Mouse (Mus musculus) G1E (cell line): ENCODE measurements around the gene Aebp2. TPM values are rescaled to one million over a fixed set of nuclear protein-coding genes. Genes with fewer than 3 reads are reported as not detected.

Experiments
- ATAC-seq: 2 replicates; pipeline ENCODE4 v1.8.0; 2016; ENCODE audit warnings: mild to moderate bottlenecking; ENCODE audit not compliant: insufficient number of reproducible peaks, poor library complexity, low FRiP score, severe bottlenecking; ENCODE audit errors: extremely low read depth
- DNase-seq: peaks from one replicate; pipeline ENCODE4 v3.0.0; 2012; ENCODE audit warnings: low spot score
- H3K27me3 ChIP-seq: 2 replicates; pipeline ENCODE4 v1.6.1; 2012; ENCODE audit warnings: mild to moderate bottlenecking, low read length, inconsistent platforms; ENCODE audit not compliant: insufficient read depth
- H3K36me3 ChIP-seq: replicated peaks from 2 replicates; pipeline ENCODE3; 2012; ENCODE audit warnings: mild to moderate bottlenecking, inconsistent platforms
- H3K4me1 ChIP-seq: 2 replicates; pipeline ENCODE4 v1.6.1; 2012; ENCODE audit warnings: low read depth, low read length, inconsistent platforms, mixed read lengths; ENCODE audit not compliant: insufficient read depth
- H3K4me3 ChIP-seq: 2 replicates; pipeline ENCODE4 v1.5.1; 2012; ENCODE audit warnings: low read depth, mild to moderate bottlenecking, inconsistent platforms, low read length, moderate library complexity, mixed read lengths
- H3K9me3 ChIP-seq: replicated peaks from 2 replicates; pipeline ENCODE4 v1.6.1; 2012; ENCODE audit warnings: inconsistent platforms
- CTCF ChIP-seq: IDR thresholded peaks from 2 replicates; pipeline ENCODE4 v1.5.1; 2012; ENCODE audit warnings: low read depth, low read length, inconsistent platforms, mixed read lengths
- GATA1 ChIP-seq: IDR thresholded peaks from 2 replicates; pipeline ENCODE4 v1.6.1; 2012; ENCODE audit warnings: borderline replicate concordance, low read length, inconsistent platforms, mixed read lengths
- GATA2 ChIP-seq: IDR thresholded peaks from 2 replicates; pipeline ENCODE4 v1.6.1; 2012; ENCODE audit warnings: low read depth, low read length, inconsistent platforms, borderline replicate concordance
- POLR2AphosphoS5 ChIP-seq: IDR thresholded peaks from 2 replicates; pipeline ENCODE4 v1.6.1; 2012; ENCODE audit warnings: low read depth, low read length, inconsistent platforms; ENCODE audit not compliant: insufficient replicate concordance
- TAL1 ChIP-seq: conservative IDR thresholded peaks from 2 replicates; pipeline ENCODE4 v1.6.1; 2012; ENCODE audit warnings: low read depth, low read length, inconsistent platforms, mixed read lengths
- polyA plus RNA-seq: library from polyadenylated mRNA; stranded (reverse); fragments of >175 nt; gene quantifications from 2 replicates; pipeline ENCODE4 v1.2.3, GENCODE M21; 2012
- total RNA-seq, 2 experiments: library from RNA; stranded (forward) in 1 of 2; stranded (reverse) in 1 of 2; fragments of 200-1000 nt in 1 of 2; fragments of >200 nt in 1 of 2; fragmentation: Nextera tagmentation in 1 of 2; gene quantifications; 2 replicates each; pipeline ENCODE4 v1.2.3; 2014 to 2017

Gene Aebp2
- total and polyA plus RNA-seq, 3 experiments: 41.6 to 71.7 (median 71.6) TPM

DNA sequence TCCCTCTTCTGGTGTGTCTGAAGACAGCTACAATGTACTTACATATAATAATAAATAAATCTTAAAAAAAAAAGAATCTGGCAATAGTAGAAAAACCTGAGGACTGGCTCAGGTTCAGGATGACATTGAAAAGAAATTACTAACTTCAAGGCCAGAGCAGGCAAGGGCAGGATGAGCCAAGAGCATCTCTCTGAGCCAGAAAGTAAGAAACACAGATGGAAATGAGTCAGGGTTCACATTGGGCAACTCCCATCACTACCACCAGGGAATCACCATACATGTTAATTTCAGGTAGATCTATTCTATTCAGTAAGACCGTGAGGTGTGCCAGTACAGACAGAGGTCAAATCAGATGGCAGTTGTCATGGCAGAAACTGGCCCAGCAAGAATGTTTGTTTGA, 76.1 kb downstream of the Aebp2 start:
- H3K9me3 ChIP-seq: peaks cover 66% of the 10 kb centered on the region
- no peaks in the 10 kb centered on the region for H3K4me1 ChIP-seq
- no peak overlapping the region for H3K4me3 ChIP-seq
- ATAC-seq (no peak), DNase-seq (no peak)
- no peaks in the 10 kb centered on the region for H3K36me3 ChIP-seq
- TF ChIP-seq POLR2AphosphoS5 (no peak), CTCF (no peak), GATA1 (no peak), GATA2 (no peak), TAL1 (no peak)
- no peaks in the 10 kb centered on the region for H3K27me3 ChIP-seq

DNA sequence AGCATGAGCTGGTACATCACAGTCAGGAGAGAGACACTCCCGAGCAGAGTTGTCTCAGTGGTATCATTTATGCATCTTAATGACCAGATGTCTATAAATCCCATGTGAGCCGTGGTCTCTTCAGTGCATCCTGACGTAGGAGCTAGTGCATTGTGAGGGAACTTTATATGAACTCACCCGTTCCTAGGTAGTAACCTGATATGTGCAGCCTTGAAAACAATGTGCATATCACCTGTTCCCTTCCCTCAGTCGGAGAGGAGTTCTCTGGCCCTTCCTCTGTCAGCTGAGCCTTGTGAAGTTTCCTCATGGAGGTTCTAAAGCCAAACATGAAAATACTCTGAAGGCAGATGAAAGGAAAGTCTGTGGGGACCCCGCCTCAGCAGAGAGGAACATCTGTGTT, 78.8 kb downstream of the Aebp2 start:
- H3K4me3 ChIP-seq: no peak overlapping the region
- TF ChIP-seq CTCF (no peak), GATA2 (no peak)
- no peaks in the 10 kb centered on the region for H3K4me1 ChIP-seq
- no peaks in the 10 kb centered on the region for H3K36me3 ChIP-seq
- peaks cover 68% of the 10 kb centered on the region for H3K9me3 ChIP-seq
- DNase-seq: no peak
- H3K27me3 ChIP-seq: no peaks in the 10 kb centered on the region
- no peak for ATAC-seq

DNA sequence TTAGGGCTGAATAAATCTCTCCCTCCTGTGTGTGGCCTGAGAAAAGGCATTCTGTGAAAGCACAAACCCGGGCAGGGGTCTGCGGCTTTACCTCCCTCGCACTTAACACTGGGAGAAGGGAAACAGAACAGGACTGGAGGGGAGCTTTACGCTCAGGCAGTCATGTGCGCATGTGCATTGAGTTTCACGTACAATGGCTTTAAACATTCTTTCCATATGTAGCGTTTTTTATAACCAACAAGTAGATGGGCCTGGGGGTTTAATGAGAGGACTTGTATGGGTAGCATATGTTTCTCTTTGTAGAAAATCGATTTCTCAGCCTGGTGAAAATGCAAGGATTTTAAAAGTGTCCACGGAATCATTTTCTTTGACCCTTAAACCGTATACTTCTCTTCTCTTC, 82.7 kb downstream of the Aebp2 start:
- ATAC-seq: no peak
- H3K27me3 ChIP-seq: no peaks in the 10 kb centered on the region
- TF ChIP-seq POLR2AphosphoS5 (no peak), CTCF (no peak), GATA2 (no peak), TAL1 (no peak), GATA1 (no peak)
- H3K36me3 ChIP-seq: no peaks in the 10 kb centered on the region
- no peak overlapping the region for H3K4me3 ChIP-seq
- peaks cover 73% of the 10 kb centered on the region for H3K9me3 ChIP-seq
- H3K4me1 ChIP-seq: no peaks in the 10 kb centered on the region
- no peak for DNase-seq

DNA sequence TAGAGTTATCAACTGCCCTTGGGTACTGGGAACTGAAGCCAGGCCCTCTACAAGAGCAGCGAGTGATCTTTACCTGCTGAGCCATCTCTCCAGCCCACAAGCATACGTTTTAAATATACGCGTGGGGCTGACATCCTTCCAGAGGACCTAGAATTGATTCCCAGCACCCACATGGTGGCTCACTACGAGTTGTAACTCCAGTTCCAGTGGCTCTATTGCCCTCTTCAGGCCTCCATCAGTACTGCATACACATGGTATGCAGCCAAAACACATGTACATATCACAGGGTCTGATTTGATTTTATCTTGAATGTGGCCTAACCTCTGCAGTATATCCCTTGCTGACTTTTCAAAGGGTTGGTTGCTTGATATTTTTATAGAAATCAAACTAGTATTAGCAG, 83.6 kb downstream of the Aebp2 start:
- DNase-seq: no peak
- peaks cover 64% of the 10 kb centered on the region for H3K9me3 ChIP-seq
- H3K36me3 ChIP-seq: no peaks in the 10 kb centered on the region
- TF ChIP-seq POLR2AphosphoS5 (no peak), TAL1 (no peak), CTCF (no peak), GATA1 (no peak), GATA2 (no peak)
- no peak for ATAC-seq
- no peak overlapping the region for H3K4me3 ChIP-seq
- no peaks in the 10 kb centered on the region for H3K4me1 ChIP-seq
- no peaks in the 10 kb centered on the region for H3K27me3 ChIP-seq

DNA sequence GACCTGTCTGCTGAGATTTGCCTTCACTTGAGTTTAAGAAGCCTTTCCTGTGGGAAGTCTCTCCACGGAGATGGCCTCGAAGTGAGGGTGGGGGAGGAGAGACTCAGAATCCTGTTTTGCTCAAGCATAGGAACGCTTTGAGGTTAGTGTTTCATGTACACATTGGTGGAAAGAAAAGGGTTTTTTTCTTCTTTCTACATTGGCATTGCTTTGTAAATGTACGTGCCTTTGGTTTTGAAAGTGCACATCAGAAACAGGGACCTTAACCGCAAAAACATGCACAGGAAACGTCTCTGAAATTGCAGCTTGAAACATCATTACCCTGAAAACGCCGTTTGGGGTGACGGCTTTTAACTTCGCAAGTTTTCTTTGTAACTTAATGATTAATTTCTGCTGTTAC, 85.6 kb downstream of the Aebp2 start:
- DNase-seq (no peak), ATAC-seq (no peak)
- Histone ChIP-seq H3K27me3 (no peaks in the 10 kb centered on the region), H3K9me3 (peaks cover 45% of the 10 kb centered on the region), H3K36me3 (no peaks in the 10 kb centered on the region), H3K4me3 (no peak overlapping the region), H3K4me1 (no peaks in the 10 kb centered on the region)
- TF ChIP-seq POLR2AphosphoS5: no peak
- no peak for TF ChIP-seq GATA1
- no peak for TF ChIP-seq CTCF
- TF ChIP-seq GATA2: no peak
- no peak for TF ChIP-seq TAL1

DNA sequence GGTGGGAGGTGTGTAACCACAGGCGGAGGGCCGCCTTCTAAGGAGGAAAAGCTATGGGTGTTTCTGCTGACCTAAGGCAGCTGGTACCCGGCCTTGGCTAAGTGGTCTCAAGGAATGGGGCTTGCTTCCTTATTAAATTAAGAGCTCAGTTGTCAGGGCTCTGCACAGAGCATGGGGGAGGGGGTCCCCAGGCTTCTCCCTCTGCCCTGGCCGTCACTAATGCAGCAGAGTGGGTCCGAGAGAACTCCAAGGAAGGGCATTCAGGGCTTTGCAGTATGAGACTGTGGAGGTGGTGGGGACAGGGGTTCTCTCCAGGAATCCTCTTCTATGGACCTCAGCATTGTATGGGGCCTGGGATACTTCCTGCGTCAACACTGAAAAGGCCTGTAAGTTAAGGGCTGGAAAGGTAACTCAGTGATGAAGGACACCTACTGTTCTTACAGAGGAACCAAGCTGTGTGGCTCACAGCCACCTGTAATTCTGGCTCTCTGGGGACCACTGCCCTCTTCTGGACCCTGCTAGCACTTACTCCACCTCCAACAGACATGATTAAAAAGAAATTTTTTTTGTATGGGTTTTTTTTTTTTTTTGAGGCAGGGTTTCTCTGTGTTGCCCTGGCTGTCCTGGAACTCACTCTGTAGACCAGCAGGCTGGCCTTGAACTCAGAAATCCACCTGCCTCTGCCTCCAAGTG, 87.1 kb downstream of the Aebp2 start:
- ATAC-seq: no peak

More for the DNA sequence above, 87.1 kb downstream of the Aebp2 start:
- Histone ChIP-seq H3K36me3 (no peaks in the 10 kb centered on the region), H3K4me3 (no peak overlapping the region), H3K27me3 (no peaks in the 10 kb centered on the region), H3K4me1 (no peaks in the 10 kb centered on the region), H3K9me3 (peaks cover 33% of the 10 kb centered on the region)
- no peak for DNase-seq
- TF ChIP-seq POLR2AphosphoS5: no peak
- TF ChIP-seq TAL1: no peak
- TF ChIP-seq CTCF: no peak
- TF ChIP-seq GATA1: no peak
- TF ChIP-seq GATA2: no peak
